Mouse (Mus musculus): ENCODE results near the gene Mgat3. TPM values are rescaled to one million over a fixed set of nuclear protein-coding genes. Genes with fewer than 3 reads are reported as not detected.

The Mgat3 gene
- polyA plus RNA-seq, 1 experiment from 2014 or later, result 6.7 TPM

GRCm38 (mm10) chr15:80160726-80161125, 12.8 kb upstream of the Mgat3 start:
- DNase-seq (ENCODE audit: low spot score) (no peak), ATAC-seq (replicated peaks; ENCODE audit: low FRiP score, low read depth) (no peak)
- WGBS, result 89% methylated on average over 4 of the region's 4 CpGs
- no peak for TF ChIP-seq CTCF (IDR thresholded peaks at IDR 0.05; ENCODE audit: low read depth)
- no peak overlapping the region for H3K4me3 ChIP-seq (replicated peaks; ENCODE audit: low read depth, low read length)
- no peak overlapping the region for H3K4me2 ChIP-seq (ENCODE audit: low read length)
- H3K9ac ChIP-seq (ENCODE audit: low read depth, low read length), result no peak overlapping the region
- H3K9me3 ChIP-seq (replicated peaks; ENCODE audit: low read length), result no peaks in the 10 kb centered on the region
- peaks cover 15% of the 10 kb centered on the region for H3K4me1 ChIP-seq (replicated peaks; ENCODE audit: insufficient read depth, low read length)
- H3K36me3 ChIP-seq (ENCODE audit: insufficient read depth, low read length), result peaks cover 21% of the 10 kb centered on the region; the same call in 1 of the 2 replicates
- no peaks in the 10 kb centered on the region for H3K27me3 ChIP-seq (ENCODE audit: insufficient read depth, low read length)
- H3K27ac ChIP-seq, result peak overlapping the region; percentile 76; the same call in 1 of the 2 replicates

GRCm38 (mm10) chr15:80161199-80161598, 12.3 kb upstream of the Mgat3 start:
- Histone ChIP-seq H3K4me3 (replicated peaks; ENCODE audit: low read depth, low read length) (no peak overlapping the region), H3K4me1 (replicated peaks; ENCODE audit: insufficient read depth, low read length) (peaks cover 15% of the 10 kb centered on the region), H3K9ac (ENCODE audit: low read depth, low read length) (no peak overlapping the region), H3K4me2 (ENCODE audit: low read length) (no peak overlapping the region), H3K27me3 (ENCODE audit: insufficient read depth, low read length) (no peaks in the 10 kb centered on the region), H3K36me3 (ENCODE audit: insufficient read depth, low read length) (peaks cover 17% of the 10 kb centered on the region; the same call in 1 of the 2 replicates), H3K27ac (0 out of 2 replicates have a peak overlapping the region, but pooled peaks have one; percentile 43), H3K9me3 (replicated peaks; ENCODE audit: low read length) (no peaks in the 10 kb centered on the region)
- 90% methylated on average over 3 of the region's 3 CpGs for WGBS
- no peak for DNase-seq (ENCODE audit: low spot score)
- ATAC-seq (replicated peaks; ENCODE audit: low FRiP score, low read depth), result no peak
- TF ChIP-seq CTCF (IDR thresholded peaks at IDR 0.05; ENCODE audit: low read depth), result no peak

GRCm38 (mm10) chr15:80162401-80162964, 11.0 kb upstream of the Mgat3 start:
- Histone ChIP-seq H3K4me3 (replicated peaks; ENCODE audit: low read depth, low read length) (no peak overlapping the region), H3K36me3 (ENCODE audit: insufficient read depth, low read length) (peaks cover 16% of the 10 kb centered on the region; the same call in 1 of the 2 replicates), H3K4me1 (replicated peaks; ENCODE audit: insufficient read depth, low read length) (peaks cover 15% of the 10 kb centered on the region), H3K27me3 (ENCODE audit: insufficient read depth, low read length) (no peaks in the 10 kb centered on the region), H3K4me2 (ENCODE audit: low read length) (no peak overlapping the region), H3K9me3 (replicated peaks; ENCODE audit: low read length) (no peaks in the 10 kb centered on the region), H3K9ac (ENCODE audit: low read depth, low read length) (no peak overlapping the region), H3K27ac (no peak overlapping the region)
- TF ChIP-seq CTCF (IDR thresholded peaks at IDR 0.05; ENCODE audit: low read depth), result no peak
- ATAC-seq (replicated peaks; ENCODE audit: low FRiP score, low read depth) (no peak), DNase-seq (ENCODE audit: low spot score) (no peak)
- 85% methylated on average over 4 of the region's 4 CpGs for WGBS

- WGBS, result 81% methylated on average over 11 of the region's 11 CpGs
- Histone ChIP-seq H3K4me3 (replicated peaks; ENCODE audit: low read depth, low read length) (no peak overlapping the region), H3K9me3 (replicated peaks; ENCODE audit: low read length) (no peaks in the 10 kb centered on the region), H3K9ac (ENCODE audit: low read depth, low read length) (no peak overlapping the region), H3K4me2 (ENCODE audit: low read length) (no peak overlapping the region), H3K27ac (no peak overlapping the region), H3K27me3 (ENCODE audit: insufficient read depth, low read length) (no peaks in the 10 kb centered on the region), H3K36me3 (ENCODE audit: insufficient read depth, low read length) (peaks cover 16% of the 10 kb centered on the region; the same call in 1 of the 2 replicates), H3K4me1 (replicated peaks; ENCODE audit: insufficient read depth, low read length) (peaks cover 15% of the 10 kb centered on the region)
- no peak for TF ChIP-seq CTCF (IDR thresholded peaks at IDR 0.05; ENCODE audit: low read depth)
- no peak for DNase-seq (ENCODE audit: low spot score)
- no peak for ATAC-seq (replicated peaks; ENCODE audit: low FRiP score, low read depth)
These were observed 10.2 kb upstream of the Mgat3 start for GRCm38 (mm10) chr15:80163274-80163673.

- Histone ChIP-seq H3K4me3 (replicated peaks; ENCODE audit: low read depth, low read length) (no peak overlapping the region), H3K9ac (ENCODE audit: low read depth, low read length) (no peak overlapping the region), H3K4me2 (ENCODE audit: low read length) (no peak overlapping the region), H3K27ac (no peak overlapping the region), H3K36me3 (ENCODE audit: insufficient read depth, low read length) (peaks cover 14% of the 10 kb centered on the region; the same call in 1 of the 2 replicates), H3K9me3 (replicated peaks; ENCODE audit: low read length) (no peaks in the 10 kb centered on the region), H3K27me3 (ENCODE audit: insufficient read depth, low read length) (no peaks in the 10 kb centered on the region), H3K4me1 (replicated peaks; ENCODE audit: insufficient read depth, low read length) (peaks cover 11% of the 10 kb centered on the region)
- TF ChIP-seq CTCF (IDR thresholded peaks at IDR 0.05; ENCODE audit: low read depth), result no peak
- no peak for ATAC-seq (replicated peaks; ENCODE audit: low FRiP score, low read depth)
- WGBS, result 88% methylated on average over 4 of the region's 4 CpGs
- no peak for DNase-seq (ENCODE audit: low spot score)
These were observed 9.8 kb upstream of the Mgat3 start for GRCm38 (mm10) chr15:80163716-80164115.

GRCm38 (mm10) chr15:80165396-80165795, 8.1 kb upstream of the Mgat3 start:
- H3K4me2 ChIP-seq (ENCODE audit: low read length), result no peak overlapping the region
- no peak overlapping the region for H3K27ac ChIP-seq
- no peaks in the 10 kb centered on the region for H3K27me3 ChIP-seq (ENCODE audit: insufficient read depth, low read length)
- H3K4me3 ChIP-seq (replicated peaks; ENCODE audit: low read depth, low read length), result no peak overlapping the region
- H3K36me3 ChIP-seq (ENCODE audit: insufficient read depth, low read length), result peaks cover 8% of the 10 kb centered on the region; the same call in 1 of the 2 replicates
- no peaks in the 10 kb centered on the region for H3K9me3 ChIP-seq (replicated peaks; ENCODE audit: low read length)
- H3K4me1 ChIP-seq (replicated peaks; ENCODE audit: insufficient read depth, low read length), result no peaks in the 10 kb centered on the region
- DNase-seq (ENCODE audit: low spot score) (no peak), ATAC-seq (replicated peaks; ENCODE audit: low FRiP score, low read depth) (no peak)
- WGBS, result 45% methylated on average over 5 of the region's 5 CpGs
- no peak for TF ChIP-seq CTCF (IDR thresholded peaks at IDR 0.05; ENCODE audit: low read depth)
- H3K9ac ChIP-seq (ENCODE audit: low read depth, low read length), result no peak overlapping the region

Measured in kidney, postnatal 0 days (tissue).